Mouse (Mus musculus) cerebral cortex, adult 2 months (tissue): ENCODE data around the gene A230050P20Rik.

Experiments used
- WGBS: fragments of 180-500 bp; shearing (Covaris S2); methylation state at CpG from one replicate; pipeline ENCODE4 v1.1.7; 2018; 5-methylcytosine and 5-hydroxymethylcytosine counted together

The A230050P20Rik gene

DNA sequence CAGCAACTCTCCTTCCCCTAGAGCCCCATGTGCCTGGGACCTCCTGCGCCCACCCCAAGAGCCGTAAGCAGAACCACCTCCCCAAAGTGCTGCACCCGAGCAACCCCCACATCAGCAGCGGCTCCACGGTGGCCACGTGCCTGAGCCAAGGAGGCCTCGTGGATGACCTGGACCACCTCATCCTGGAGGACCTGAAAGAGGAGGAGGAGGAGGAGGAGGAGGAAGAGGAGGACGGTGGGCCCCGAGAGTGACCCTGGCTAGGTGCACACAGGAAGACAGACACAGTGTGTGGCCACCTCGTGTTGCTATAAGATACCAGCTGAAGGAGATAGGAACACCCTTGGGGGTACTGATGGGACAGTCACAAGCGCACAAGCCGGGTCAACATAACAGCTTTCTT is 5.1 kb downstream of the A230050P20Rik start:
- WGBS = 79% methylated on average over 12 of the region's 12 CpGs

DNA sequence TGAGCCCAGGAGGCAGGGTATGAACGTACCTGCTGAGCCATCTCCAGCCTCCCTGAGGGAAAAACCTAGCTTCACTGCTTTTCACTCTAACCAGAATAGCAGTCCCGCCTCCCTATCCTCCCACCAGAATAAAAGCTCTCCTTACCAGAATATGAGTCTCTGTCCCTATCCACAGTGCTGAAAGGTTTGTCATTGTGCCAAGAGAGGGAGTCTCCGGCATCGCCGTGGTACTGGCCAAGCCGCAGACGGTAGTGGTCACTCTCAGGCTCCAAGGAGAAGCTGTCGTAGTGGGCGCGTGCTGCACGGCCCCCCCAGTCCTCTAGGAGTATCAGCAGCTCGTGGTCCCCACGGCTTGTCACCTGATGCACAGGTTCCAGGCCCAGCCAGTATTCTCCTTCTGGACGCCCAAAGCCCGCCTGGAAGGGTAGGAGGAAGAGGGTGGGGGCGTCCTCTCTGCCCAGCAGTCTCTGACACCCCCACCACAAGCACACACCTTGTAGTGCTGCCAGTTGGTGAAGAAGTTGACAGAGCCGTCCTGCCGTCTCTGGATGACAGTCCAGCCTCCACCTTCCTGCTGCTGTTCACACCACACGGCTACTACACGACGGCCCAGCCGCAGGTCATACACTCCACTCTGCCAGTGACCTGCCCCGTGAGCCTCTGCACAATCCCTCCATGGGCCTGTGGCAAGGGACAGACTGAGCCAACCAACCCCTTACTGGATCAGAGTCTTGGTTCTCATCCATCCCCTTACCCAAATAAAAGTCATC is 6.8 kb downstream of the A230050P20Rik start:
- WGBS = 50% methylated on average over 23 of the region's 23 CpGs

GRCm38 (mm10) chr9:20876318-20877117 is 8.1 kb downstream of the A230050P20Rik start:
- 71% methylated on average over 8 of the region's 9 CpGs for WGBS

DNA sequence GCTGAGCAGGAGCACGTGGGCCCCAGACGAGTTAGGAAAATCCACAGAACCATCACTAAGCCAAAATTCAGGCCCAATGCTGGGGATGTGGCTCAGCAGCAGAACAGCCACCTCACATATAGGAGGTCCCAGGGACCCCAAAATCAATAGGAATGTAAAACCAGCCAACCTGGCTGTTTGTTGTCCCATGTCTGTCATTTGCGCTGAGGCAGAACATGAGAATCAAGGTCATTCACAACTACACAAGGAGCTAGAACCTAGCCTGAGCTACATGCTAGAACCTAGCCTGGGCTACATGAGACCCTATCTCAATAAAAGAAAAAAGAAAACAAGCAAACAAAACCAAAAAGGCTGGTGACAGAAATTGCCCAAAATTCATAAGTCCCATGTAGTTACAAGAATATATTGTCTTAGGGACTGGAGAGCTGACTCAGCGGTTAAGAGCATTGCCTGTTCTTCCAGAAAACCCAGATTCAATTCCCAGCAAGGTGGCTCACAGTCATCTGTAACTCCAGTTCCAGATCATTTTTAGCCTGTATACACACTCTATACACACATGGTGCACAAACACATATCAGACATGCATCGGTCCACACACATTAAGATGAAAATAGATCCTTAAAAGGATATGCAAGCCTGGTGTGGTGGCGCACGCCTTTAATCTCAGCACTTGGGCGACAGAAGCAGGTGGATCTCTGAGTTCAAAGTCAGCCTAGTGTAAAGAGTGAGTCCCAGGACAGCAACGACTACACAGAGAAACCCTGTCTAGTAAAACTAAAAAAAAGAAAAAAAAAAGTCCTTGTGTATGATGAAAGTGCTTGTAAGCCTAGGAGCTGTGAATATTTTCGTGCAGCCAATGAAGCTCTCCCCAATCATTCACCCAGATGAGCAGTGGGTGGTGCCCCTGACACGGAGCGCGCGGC is 8.9 kb downstream of the A230050P20Rik start:
- WGBS = 26% methylated on average over 14 of the region's 14 CpGs

GRCm38 (mm10) chr9:20878041-20878709 is 9.7 kb downstream of the A230050P20Rik start:
- WGBS = under 1% methylated on average over 69 of the region's 69 CpGs

- WGBS = 11% methylated on average over 10 of the region's 10 CpGs
These were observed 10.2 kb downstream of the A230050P20Rik start for GRCm38 (mm10) chr9:20878710-20879065.

DNA sequence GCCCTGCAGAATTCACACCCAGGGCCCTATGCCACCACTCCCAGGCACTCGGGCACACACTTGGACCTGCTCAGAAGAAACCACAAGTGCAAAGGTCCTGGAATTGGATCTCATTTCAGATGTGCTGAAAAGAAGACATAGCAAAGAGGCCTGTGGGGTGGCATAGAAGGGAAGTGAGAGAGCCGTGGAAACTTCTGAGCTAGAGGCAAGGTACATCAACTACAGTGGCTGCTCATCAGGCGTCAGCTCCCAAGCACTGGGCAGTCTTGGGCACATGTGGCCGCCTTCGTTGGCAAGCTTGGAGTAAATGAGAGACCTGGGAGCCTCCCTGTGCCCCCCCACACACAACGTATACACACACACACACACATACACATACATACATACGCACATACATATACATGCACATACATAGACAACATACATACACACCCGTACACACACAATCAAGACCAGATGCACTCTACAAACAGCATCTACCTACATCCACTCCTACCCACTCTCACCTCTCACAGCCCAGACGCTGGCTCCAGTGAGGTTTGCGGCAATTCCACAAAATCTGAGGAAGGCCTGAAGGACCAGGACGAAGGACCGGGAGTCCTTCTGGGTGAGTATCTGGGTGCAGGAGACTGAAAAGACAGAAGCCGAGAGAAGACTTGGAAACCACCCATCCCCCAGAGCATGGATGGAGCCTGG is 10.8 kb downstream of the A230050P20Rik start, which contains the start of gene Angptl6:
Gene Angptl6, minus strand, starts transcription at position 631 of the 696 bp plus-strand sequence.
- WGBS = 92% methylated on average over 13 of the region's 13 CpGs

- 83% methylated on average over 2 of the region's 2 CpGs for WGBS
These were observed 18.1 kb downstream of the A230050P20Rik start for GRCm38 (mm10) chr9:20886563-20886962.

GRCm38 (mm10) chr9:20887191-20887590 is 18.7 kb downstream of the A230050P20Rik start:
- 80% methylated on average over 6 of the region's 6 CpGs for WGBS

DNA sequence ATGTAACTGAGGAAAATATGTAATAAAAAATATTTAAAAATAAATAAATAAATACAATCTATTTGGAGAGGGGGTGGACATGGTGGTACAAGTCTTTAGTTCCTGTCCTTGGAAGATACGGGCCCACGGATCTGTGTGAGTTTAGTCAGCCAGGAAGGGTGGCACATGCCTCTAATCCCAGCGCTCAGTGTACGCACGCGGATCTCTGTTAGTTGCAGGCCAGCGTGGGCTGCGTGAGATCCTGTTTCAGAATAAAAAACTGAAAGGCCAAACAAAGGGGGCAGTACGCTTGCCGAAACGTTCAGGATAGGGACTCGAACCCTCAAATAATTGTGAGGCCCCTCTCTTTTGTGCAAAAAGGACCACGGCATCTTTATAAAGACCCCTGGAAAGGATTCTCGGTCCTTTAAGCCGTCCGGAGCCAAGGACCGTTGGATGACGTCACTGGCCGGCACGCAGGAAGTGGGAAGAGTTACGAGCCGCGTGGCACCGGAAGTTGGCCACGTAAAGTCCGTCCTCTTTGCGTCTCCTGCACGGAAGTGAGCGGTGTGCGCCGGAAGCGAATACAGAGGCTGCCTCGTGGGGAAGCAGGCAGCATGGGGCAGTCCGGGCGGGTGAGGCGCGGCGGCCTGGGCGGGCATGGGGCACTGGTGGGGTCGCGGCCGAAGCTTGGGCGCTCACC is 19.4 kb downstream of the A230050P20Rik start, which contains the start of gene Ppan:
Gene Ppan, plus strand, starts transcription at position 472 of the 682 bp plus-strand sequence.
- WGBS = under 1% methylated on average over 43 of the region's 43 CpGs

- under 1% methylated on average over 30 of the region's 30 CpGs for WGBS
These were observed 19.9 kb downstream of the A230050P20Rik start for GRCm38 (mm10) chr9:20888386-20888765.

GRCm38 (mm10) chr9:20889185-20890141 is 21.0 kb downstream of the A230050P20Rik start:
- 81% methylated on average over 29 of the region's 29 CpGs for WGBS

DNA sequence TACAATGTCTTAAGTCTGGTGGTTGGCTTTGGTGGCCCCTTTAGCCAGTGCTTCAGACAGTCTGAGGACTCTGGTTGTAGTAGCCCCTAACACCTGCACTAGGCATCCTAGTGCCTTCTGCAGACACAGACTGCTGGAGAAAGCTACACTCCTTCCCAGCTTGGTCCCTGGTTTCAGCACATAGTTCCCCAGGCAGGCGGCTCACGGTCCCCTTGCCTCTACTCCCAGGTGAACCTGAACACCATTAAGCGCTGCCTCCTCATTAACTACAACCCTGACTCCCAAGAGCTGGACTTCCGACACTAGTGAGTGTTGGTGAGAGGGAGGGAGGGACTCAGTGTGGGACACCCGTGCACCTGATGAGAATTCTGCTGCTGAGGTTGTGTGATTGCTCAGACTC is 22.0 kb downstream of the A230050P20Rik start:
- WGBS = 94% methylated on average over 5 of the region's 5 CpGs

DNA sequence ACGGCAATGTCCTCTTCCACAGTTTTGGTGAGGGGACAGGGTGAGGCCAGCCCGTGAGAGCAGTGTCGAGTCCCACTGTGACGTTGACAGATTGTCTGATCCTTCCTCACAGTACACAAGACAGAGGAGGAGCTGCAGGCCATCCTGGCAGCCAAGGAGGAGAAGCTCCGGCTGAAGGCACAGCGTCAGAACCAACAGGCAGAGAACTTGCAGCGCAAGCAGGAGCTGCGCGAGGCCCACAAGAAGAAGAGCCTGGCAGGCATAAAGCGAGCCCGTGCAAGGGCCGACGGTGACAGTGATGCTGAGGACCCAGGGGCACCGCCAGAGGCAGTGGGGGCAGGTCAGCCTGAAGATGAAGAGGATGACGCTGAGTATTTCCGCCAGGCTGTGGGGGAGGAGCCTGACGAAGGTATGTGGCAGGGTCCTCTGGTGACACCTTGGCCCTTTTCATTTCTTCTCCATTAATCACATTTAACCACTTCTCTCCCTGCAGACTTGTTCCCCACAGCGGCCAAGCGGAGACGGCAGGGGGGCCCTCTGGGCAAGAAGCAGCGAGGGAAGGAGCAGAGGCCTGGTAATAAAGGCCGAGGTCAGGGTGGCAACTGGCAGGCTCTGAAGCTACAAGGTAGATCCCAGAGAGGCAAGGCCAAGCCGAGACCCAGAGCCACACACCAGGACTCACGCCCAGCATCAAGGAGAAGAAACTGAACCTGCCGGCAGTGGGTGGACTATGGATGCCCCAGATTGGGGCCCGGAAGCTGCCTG is 23.1 kb downstream of the A230050P20Rik start:
- 76% methylated on average over 26 of the region's 26 CpGs for WGBS

- WGBS = 53% methylated on average over 5 of the region's 5 CpGs
These were observed 23.7 kb downstream of the A230050P20Rik start for GRCm38 (mm10) chr9:20892104-20892653.

- WGBS = 48% methylated on average over 5 of the region's 5 CpGs
These were observed 24.6 kb downstream of the A230050P20Rik start for GRCm38 (mm10) chr9:20893069-20893468.

GRCm38 (mm10) chr9:20893590-20894343 is 25.3 kb downstream of the A230050P20Rik start:
- 85% methylated on average over 13 of the region's 13 CpGs for WGBS
